Mouse (Mus musculus): Measurements from ENCODE around the gene Ubox5. TPM values are rescaled to one million over a fixed set of nuclear protein-coding genes. Genes with fewer than 3 reads are reported as not detected.

Ubox5 gene
- polyA plus RNA-seq, 1 experiment from 2014 or later, result 15.2 TPM

- Histone ChIP-seq H3K4me3 (no peak overlapping the region), H3K9me3 (no peaks in the 10 kb centered on the region), H3K4me2 (replicated peaks) (no peak overlapping the region), H3K4me1 (peaks cover 15% of the 10 kb centered on the region), H3K27me3 (peaks cover 68% of the 10 kb centered on the region), H3K9ac (replicated peaks) (no peak overlapping the region), H3K27ac (replicated peaks) (no peak overlapping the region), H3K36me3 (no peaks in the 10 kb centered on the region)
- no peak for ATAC-seq (ENCODE audit: low FRiP score, low read depth)
- WGBS, result 76% methylated on average over 5 of the region's 5 CpGs
Observed at GRCm38 (mm10) chr2:130574960-130575359, 54.9 kb downstream of the Ubox5 start.

GRCm38 (mm10) chr2:130569926-130570325 lies 59.9 kb downstream of the Ubox5 start:
- Histone ChIP-seq H3K36me3 (peaks cover 19% of the 10 kb centered on the region), H3K27ac (replicated peaks) (no peak overlapping the region), H3K4me3 (no peak overlapping the region), H3K4me1 (peaks cover 2% of the 10 kb centered on the region), H3K4me2 (replicated peaks) (no peak overlapping the region), H3K9ac (replicated peaks) (no peak overlapping the region), H3K9me3 (no peaks in the 10 kb centered on the region), H3K27me3 (peaks cover 18% of the 10 kb centered on the region)
- ATAC-seq (ENCODE audit: low FRiP score, low read depth), result no peak

- H3K36me3 ChIP-seq, result peaks cover 19% of the 10 kb centered on the region
- no peak overlapping the region for H3K4me3 ChIP-seq
- no peaks in the 10 kb centered on the region for H3K9me3 ChIP-seq
- H3K4me1 ChIP-seq, result peaks cover 10% of the 10 kb centered on the region
- H3K4me2 ChIP-seq (replicated peaks), result no peak overlapping the region
- H3K27me3 ChIP-seq, result peaks cover 14% of the 10 kb centered on the region
- no peak for ATAC-seq (ENCODE audit: low FRiP score, low read depth)
- WGBS, result 86% methylated on average over 4 of the region's 4 CpGs
- H3K27ac ChIP-seq (replicated peaks), result no peak overlapping the region
- H3K9ac ChIP-seq (replicated peaks), result no peak overlapping the region
Observed at GRCm38 (mm10) chr2:130568921-130569320, 60.9 kb downstream of the Ubox5 start.

GRCm38 (mm10) chr2:130564983-130565382 lies 64.9 kb downstream of the Ubox5 start:
- H3K4me2 ChIP-seq (replicated peaks), result peak overlapping the region; percentile 75; the same call in 1 of the 2 replicates
- peak overlapping the region; percentile 92 for H3K9ac ChIP-seq (replicated peaks)
- no peaks in the 10 kb centered on the region for H3K9me3 ChIP-seq
- peaks cover 19% of the 10 kb centered on the region for H3K36me3 ChIP-seq
- peak overlapping the region; percentile 79 for H3K4me3 ChIP-seq
- ATAC-seq (ENCODE audit: low FRiP score, low read depth), result no peak
- H3K27ac ChIP-seq (replicated peaks), result no peak overlapping the region
- WGBS, result 81% methylated on average over 8 of the region's 8 CpGs
- H3K27me3 ChIP-seq, result no peaks in the 10 kb centered on the region
- peaks cover 17% of the 10 kb centered on the region for H3K4me1 ChIP-seq

GRCm38 (mm10) chr2:130564063-130564462 lies 65.8 kb downstream of the Ubox5 start:
- Histone ChIP-seq H3K4me1 (peaks cover 17% of the 10 kb centered on the region), H3K4me2 (replicated peaks) (peak overlapping the region; percentile 75), H3K27ac (replicated peaks) (0 out of 2 replicates have a peak overlapping the region, but pooled peaks have one; percentile 20), H3K9ac (replicated peaks) (peak overlapping the region; percentile 92), H3K9me3 (no peaks in the 10 kb centered on the region), H3K4me3 (peak overlapping the region; percentile 79), H3K27me3 (no peaks in the 10 kb centered on the region), H3K36me3 (peaks cover 19% of the 10 kb centered on the region)
- ATAC-seq (ENCODE audit: low FRiP score, low read depth), result peak; percentile 5; the same call in 1 of the 2 replicates
- 0% methylated on average over 11 of the region's 23 CpGs for WGBS

- Histone ChIP-seq H3K4me3 (peak within 1 kb of the TSS; percentile 79), H3K9me3 (no peaks in the 10 kb centered on the region), H3K27me3 (no peaks in the 10 kb centered on the region), H3K36me3 (peaks cover 22% of the 10 kb centered on the region), H3K27ac (replicated peaks) (peak within 1 kb of the TSS; percentile 54), H3K9ac (replicated peaks) (peak within 1 kb of the TSS; percentile 92), H3K4me1 (peaks cover 17% of the 10 kb centered on the region), H3K4me2 (replicated peaks) (peak within 1 kb of the TSS; percentile 75)
- peak; percentile 99 for ATAC-seq (ENCODE audit: low FRiP score, low read depth)
- under 1% methylated on average over 61 of the region's 61 CpGs for WGBS
Observed at GRCm38 (mm10) chr2:130563212-130564055, 66.4 kb downstream of the Ubox5 start, which contains the start of gene Mrps26. Gene Mrps26, plus strand, starts transcription at chr2:130563742.

- no peak for ATAC-seq (ENCODE audit: low FRiP score, low read depth)
- Histone ChIP-seq H3K27me3 (no peaks in the 10 kb centered on the region), H3K4me2 (replicated peaks) (no peak overlapping the region), H3K27ac (replicated peaks) (no peak overlapping the region), H3K4me3 (no peak overlapping the region), H3K9me3 (no peaks in the 10 kb centered on the region), H3K4me1 (peaks cover 6% of the 10 kb centered on the region), H3K36me3 (peaks cover 48% of the 10 kb centered on the region), H3K9ac (replicated peaks) (no peak overlapping the region)
- 59% methylated on average over 2 of the region's 2 CpGs for WGBS
Observed at GRCm38 (mm10) chr2:130558015-130558414, 71.8 kb downstream of the Ubox5 start.

- WGBS, result 91% methylated on average over 2 of the region's 2 CpGs
- no peak for ATAC-seq (ENCODE audit: low FRiP score, low read depth)
- Histone ChIP-seq H3K9me3 (no peaks in the 10 kb centered on the region), H3K4me2 (replicated peaks) (no peak overlapping the region), H3K27ac (replicated peaks) (no peak overlapping the region), H3K27me3 (no peaks in the 10 kb centered on the region), H3K4me1 (0 out of 2 replicates have a peak, but pooled peaks cover under 1% of the 10 kb centered on the region), H3K4me3 (no peak overlapping the region), H3K9ac (replicated peaks) (no peak overlapping the region), H3K36me3 (peaks cover 53% of the 10 kb centered on the region)
Observed at GRCm38 (mm10) chr2:130557462-130557861, 72.4 kb downstream of the Ubox5 start.

GRCm38 (mm10) chr2:130556292-130556691 lies 73.5 kb downstream of the Ubox5 start:
- Histone ChIP-seq H3K9me3 (no peaks in the 10 kb centered on the region), H3K4me3 (no peak overlapping the region), H3K27ac (replicated peaks) (no peak overlapping the region), H3K9ac (replicated peaks) (no peak overlapping the region), H3K36me3 (peaks cover 64% of the 10 kb centered on the region), H3K4me1 (no peaks in the 10 kb centered on the region), H3K27me3 (no peaks in the 10 kb centered on the region), H3K4me2 (replicated peaks) (no peak overlapping the region)
- 84% methylated on average over 1 of the region's 1 CpGs for WGBS
- ATAC-seq (ENCODE audit: low FRiP score, low read depth), result no peak

- WGBS, result 95% methylated on average over 7 of the region's 7 CpGs
- Histone ChIP-seq H3K9me3 (no peaks in the 10 kb centered on the region), H3K4me2 (replicated peaks) (no peak overlapping the region), H3K4me3 (no peak overlapping the region), H3K9ac (replicated peaks) (no peak overlapping the region), H3K27ac (replicated peaks) (no peak overlapping the region), H3K36me3 (peaks cover 68% of the 10 kb centered on the region), H3K27me3 (no peaks in the 10 kb centered on the region), H3K4me1 (no peaks in the 10 kb centered on the region)
- no peak for ATAC-seq (ENCODE audit: low FRiP score, low read depth)
Observed at GRCm38 (mm10) chr2:130554841-130555240, 75.0 kb downstream of the Ubox5 start.

GRCm38 (mm10) chr2:130546957-130547356 lies 82.9 kb downstream of the Ubox5 start:
- Histone ChIP-seq H3K4me3 (no peak overlapping the region), H3K4me2 (replicated peaks) (no peak overlapping the region), H3K36me3 (peaks cover 87% of the 10 kb centered on the region), H3K27me3 (no peaks in the 10 kb centered on the region), H3K4me1 (no peaks in the 10 kb centered on the region), H3K9ac (replicated peaks) (no peak overlapping the region), H3K27ac (replicated peaks) (no peak overlapping the region), H3K9me3 (no peaks in the 10 kb centered on the region)
- ATAC-seq (ENCODE audit: low FRiP score, low read depth), result no peak
- WGBS, result 95% methylated on average over 8 of the region's 8 CpGs

GRCm38 (mm10) chr2:130540266-130540665 lies 89.6 kb downstream of the Ubox5 start:
- WGBS, result 90% methylated on average over 9 of the region's 9 CpGs
- Histone ChIP-seq H3K9ac (replicated peaks) (no peak overlapping the region), H3K27me3 (no peaks in the 10 kb centered on the region), H3K27ac (replicated peaks) (no peak overlapping the region), H3K36me3 (peaks cover 77% of the 10 kb centered on the region), H3K4me2 (replicated peaks) (no peak overlapping the region), H3K4me1 (no peaks in the 10 kb centered on the region), H3K4me3 (no peak overlapping the region), H3K9me3 (no peaks in the 10 kb centered on the region)
- ATAC-seq (ENCODE audit: low FRiP score, low read depth), result no peak

All from midbrain, embryonic 12.5 days (tissue).